Mouse (Mus musculus): Measurements from ENCODE around the gene Trp53. TPM values are rescaled to one million over a fixed set of nuclear protein-coding genes. Genes with fewer than 3 reads are reported as not detected.
A peak's percentile ranks its signal among the peaks of the same experiment; 100 is the strongest.

The Trp53 gene
- total and polyA plus RNA-seq, 2 experiments from 2014 or later, result 30.3 to 34.5 TPM

DNA sequence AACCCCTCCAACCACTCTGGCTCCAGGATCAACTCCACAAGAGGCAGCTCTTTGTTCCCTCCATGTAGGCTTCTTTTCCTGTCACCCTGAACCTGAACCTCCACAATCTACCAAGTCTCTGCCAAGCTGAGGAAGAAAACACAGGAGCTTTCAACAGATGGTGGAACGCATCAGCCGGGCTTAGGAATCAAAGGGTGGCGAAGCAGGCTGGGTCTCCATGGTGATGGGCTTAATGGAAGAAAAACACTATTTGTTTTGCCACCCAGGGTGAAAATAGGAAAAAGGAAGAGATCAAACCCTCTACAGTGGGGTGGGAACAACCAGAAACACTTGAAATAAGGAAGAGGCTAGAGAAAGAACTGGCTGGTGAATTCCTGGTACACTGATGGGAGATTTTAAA is 36.6 kb upstream of the Trp53 start:
- Histone ChIP-seq H3K4me1 (ENCODE audit: insufficient read depth, low read length) (peaks cover 14% of the 10 kb centered on the region), H3K4me2 (ENCODE audit: low read depth, low read length, poor library complexity, severe bottlenecking) (0 out of 2 replicates have a peak overlapping the region, but pooled peaks have one; percentile 3), H3K9me3 (ENCODE audit: low read length) (no peaks in the 10 kb centered on the region), H3K9ac (replicated peaks; ENCODE audit: low read length, poor library complexity, severe bottlenecking) (peak overlapping the region; percentile 24; the same call in 1 of the 2 replicates), H3K4me3 (ENCODE audit: low read depth, low read length) (no peak overlapping the region), H3K27me3 (ENCODE audit: insufficient read depth, low read length) (no peaks in the 10 kb centered on the region), H3K36me3 (ENCODE audit: insufficient read depth, low read length) (no peaks in the 10 kb centered on the region), H3K27ac (ENCODE audit: low read depth, low read length) (peak overlapping the region; percentile 63)
- TF ChIP-seq CTCF (IDR thresholded peaks at IDR 0.05), result no peak
- ATAC-seq (ENCODE audit: low FRiP score) (no peak), DNase-seq (ENCODE audit: low spot score) (peak; percentile 51)
- 5% methylated on average over 3 of the region's 3 CpGs for WGBS

DNA sequence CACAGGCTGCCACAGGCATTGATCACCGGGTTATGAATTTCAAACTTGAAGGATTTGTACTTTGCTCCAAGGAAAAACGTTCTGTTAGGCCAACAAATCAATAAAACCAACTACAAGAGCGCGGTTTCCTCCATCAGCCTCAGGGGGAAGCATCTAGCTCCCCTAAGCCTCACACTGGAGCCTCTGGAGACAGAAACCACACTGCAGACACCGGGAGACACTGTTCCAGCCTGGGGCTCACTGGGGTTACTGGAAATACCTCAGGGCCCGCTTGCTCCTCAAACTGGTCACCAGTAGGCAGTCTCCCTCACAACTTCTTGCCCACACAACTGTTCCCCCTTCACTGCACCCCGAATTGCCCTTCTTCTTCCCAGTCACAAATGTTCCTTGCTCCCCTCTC is 34.2 kb upstream of the Trp53 start:
- ATAC-seq (ENCODE audit: low FRiP score) (no peak), DNase-seq (ENCODE audit: low spot score) (peak; percentile 51)
- peak overlapping the region; percentile 42 for H3K4me3 ChIP-seq (ENCODE audit: low read depth, low read length)
- H3K9me3 ChIP-seq (ENCODE audit: low read length), result no peaks in the 10 kb centered on the region
- H3K9ac ChIP-seq (replicated peaks; ENCODE audit: low read length, poor library complexity, severe bottlenecking), result peak overlapping the region; percentile 63
- no peaks in the 10 kb centered on the region for H3K27me3 ChIP-seq (ENCODE audit: insufficient read depth, low read length)
- H3K4me1 ChIP-seq (ENCODE audit: insufficient read depth, low read length), result peaks cover 19% of the 10 kb centered on the region
- H3K27ac ChIP-seq (ENCODE audit: low read depth, low read length), result peak overlapping the region; percentile 86
- 6% methylated on average over 7 of the region's 7 CpGs for WGBS
- peak overlapping the region; percentile 71 for H3K4me2 ChIP-seq (ENCODE audit: low read depth, low read length, poor library complexity, severe bottlenecking)
- TF ChIP-seq CTCF (IDR thresholded peaks at IDR 0.05), result 0 out of 2 replicates have a peak, but pooled peaks have one; percentile 8
- H3K36me3 ChIP-seq (ENCODE audit: insufficient read depth, low read length), result no peaks in the 10 kb centered on the region

GRCm38 (mm10) chr11:69546423-69547053 is 33.6 kb upstream of the Trp53 start:
- under 1% methylated on average over 44 of the region's 44 CpGs for WGBS
- H3K4me2 ChIP-seq (ENCODE audit: low read depth, low read length, poor library complexity, severe bottlenecking), result peak overlapping the region; percentile 71
- DNase-seq (ENCODE audit: low spot score) (peak; percentile 94), ATAC-seq (ENCODE audit: low FRiP score) (peak; percentile 87)
- H3K27ac ChIP-seq (ENCODE audit: low read depth, low read length), result peak overlapping the region; percentile 86
- H3K9ac ChIP-seq (replicated peaks; ENCODE audit: low read length, poor library complexity, severe bottlenecking), result peak overlapping the region; percentile 63
- H3K27me3 ChIP-seq (ENCODE audit: insufficient read depth, low read length), result no peaks in the 10 kb centered on the region
- H3K4me3 ChIP-seq (ENCODE audit: low read depth, low read length), result peak overlapping the region; percentile 42
- peak; percentile 74 for TF ChIP-seq CTCF (IDR thresholded peaks at IDR 0.05)
- no peaks in the 10 kb centered on the region for H3K36me3 ChIP-seq (ENCODE audit: insufficient read depth, low read length)
- H3K9me3 ChIP-seq (ENCODE audit: low read length), result no peaks in the 10 kb centered on the region
- H3K4me1 ChIP-seq (ENCODE audit: insufficient read depth, low read length), result peaks cover 19% of the 10 kb centered on the region

DNA sequence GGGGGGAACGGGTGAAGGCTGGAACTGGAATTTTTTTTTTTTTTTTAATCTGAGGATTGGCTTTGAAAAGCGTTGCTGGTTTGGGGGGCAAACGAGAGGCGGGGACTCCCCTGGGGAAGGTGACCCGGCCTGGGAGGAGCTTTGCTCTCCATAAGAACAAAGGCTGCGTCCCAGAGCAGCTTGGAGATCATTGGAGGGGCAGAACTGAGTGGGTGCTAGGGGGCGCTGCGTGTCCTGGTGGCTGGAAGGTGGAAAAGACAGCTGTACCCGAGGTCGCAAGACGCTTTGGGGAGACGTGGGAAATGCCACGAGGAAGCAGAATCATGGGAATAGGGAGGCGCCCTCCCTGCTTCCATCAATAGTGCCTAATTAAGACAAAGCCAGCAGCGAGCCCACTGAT is 33.1 kb upstream of the Trp53 start:
- peak overlapping the region; percentile 42 for H3K4me3 ChIP-seq (ENCODE audit: low read depth, low read length)
- peak; percentile 44; the same call in 1 of the 2 replicates for ATAC-seq (ENCODE audit: low FRiP score)
- no peak for DNase-seq (ENCODE audit: low spot score)
- H3K4me2 ChIP-seq (ENCODE audit: low read depth, low read length, poor library complexity, severe bottlenecking), result peak overlapping the region; percentile 71
- peaks cover 19% of the 10 kb centered on the region for H3K4me1 ChIP-seq (ENCODE audit: insufficient read depth, low read length)
- peak overlapping the region; percentile 63 for H3K9ac ChIP-seq (replicated peaks; ENCODE audit: low read length, poor library complexity, severe bottlenecking)
- H3K27me3 ChIP-seq (ENCODE audit: insufficient read depth, low read length), result no peaks in the 10 kb centered on the region
- no peaks in the 10 kb centered on the region for H3K9me3 ChIP-seq (ENCODE audit: low read length)
- WGBS, result 3% methylated on average over 15 of the region's 15 CpGs
- H3K27ac ChIP-seq (ENCODE audit: low read depth, low read length), result peak overlapping the region; percentile 86
- TF ChIP-seq CTCF (IDR thresholded peaks at IDR 0.05), result peak; percentile 68
- H3K36me3 ChIP-seq (ENCODE audit: insufficient read depth, low read length), result no peaks in the 10 kb centered on the region

- 49% methylated on average over 12 of the region's 12 CpGs for WGBS
- H3K27ac ChIP-seq (ENCODE audit: low read depth, low read length), result 0 out of 2 replicates have a peak within 1 kb of the TSS, but pooled peaks have one; percentile 86
- no peak within 1 kb of the TSS for H3K4me2 ChIP-seq (ENCODE audit: low read depth, low read length, poor library complexity, severe bottlenecking)
- H3K4me3 ChIP-seq (ENCODE audit: low read depth, low read length), result no peak within 1 kb of the TSS
- H3K9ac ChIP-seq (replicated peaks; ENCODE audit: low read length, poor library complexity, severe bottlenecking), result no peak within 1 kb of the TSS
- DNase-seq (ENCODE audit: low spot score) (no peak), ATAC-seq (ENCODE audit: low FRiP score) (no peak)
- peaks cover 36% of the 10 kb centered on the region for H3K4me1 ChIP-seq (ENCODE audit: insufficient read depth, low read length)
- TF ChIP-seq CTCF (IDR thresholded peaks at IDR 0.05), result peak; percentile 19; the same call in 1 of the 2 replicates
- no peaks in the 10 kb centered on the region; the same call in 1 of the 2 replicates for H3K36me3 ChIP-seq (ENCODE audit: insufficient read depth, low read length)
- H3K27me3 ChIP-seq (ENCODE audit: insufficient read depth, low read length), result no peaks in the 10 kb centered on the region
- H3K9me3 ChIP-seq (ENCODE audit: low read length), result no peaks in the 10 kb centered on the region
Measured at GRCm38 (mm10) chr11:69549060-69549656, 31.0 kb upstream of the Trp53 start, which contains the start of gene Dnah2. TSS of gene Dnah2 (minus strand) at chr11:69549110.

GRCm38 (mm10) chr11:69551310-69551709 is 28.8 kb upstream of the Trp53 start:
- H3K4me3 ChIP-seq (ENCODE audit: low read depth, low read length), result no peak overlapping the region
- H3K9me3 ChIP-seq (ENCODE audit: low read length), result no peaks in the 10 kb centered on the region
- ATAC-seq (ENCODE audit: low FRiP score), result no peak
- H3K36me3 ChIP-seq (ENCODE audit: insufficient read depth, low read length), result peaks cover 18% of the 10 kb centered on the region
- H3K27ac ChIP-seq (ENCODE audit: low read depth, low read length), result 0 out of 2 replicates have a peak overlapping the region, but pooled peaks have one; percentile 3
- H3K27me3 ChIP-seq (ENCODE audit: insufficient read depth, low read length), result no peaks in the 10 kb centered on the region
- DNase-seq (ENCODE audit: low spot score), result no peak
- no peak overlapping the region for H3K9ac ChIP-seq (replicated peaks; ENCODE audit: low read length, poor library complexity, severe bottlenecking)
- TF ChIP-seq CTCF (IDR thresholded peaks at IDR 0.05), result no peak
- H3K4me2 ChIP-seq (ENCODE audit: low read depth, low read length, poor library complexity, severe bottlenecking), result no peak overlapping the region
- peaks cover 42% of the 10 kb centered on the region for H3K4me1 ChIP-seq (ENCODE audit: insufficient read depth, low read length)
- 65% methylated on average over 4 of the region's 4 CpGs for WGBS

Data from midbrain, postnatal 0 days (tissue).